Mouse (Mus musculus): ENCODE measurements around the gene Cpne9.

The Cpne9 gene

DNA sequence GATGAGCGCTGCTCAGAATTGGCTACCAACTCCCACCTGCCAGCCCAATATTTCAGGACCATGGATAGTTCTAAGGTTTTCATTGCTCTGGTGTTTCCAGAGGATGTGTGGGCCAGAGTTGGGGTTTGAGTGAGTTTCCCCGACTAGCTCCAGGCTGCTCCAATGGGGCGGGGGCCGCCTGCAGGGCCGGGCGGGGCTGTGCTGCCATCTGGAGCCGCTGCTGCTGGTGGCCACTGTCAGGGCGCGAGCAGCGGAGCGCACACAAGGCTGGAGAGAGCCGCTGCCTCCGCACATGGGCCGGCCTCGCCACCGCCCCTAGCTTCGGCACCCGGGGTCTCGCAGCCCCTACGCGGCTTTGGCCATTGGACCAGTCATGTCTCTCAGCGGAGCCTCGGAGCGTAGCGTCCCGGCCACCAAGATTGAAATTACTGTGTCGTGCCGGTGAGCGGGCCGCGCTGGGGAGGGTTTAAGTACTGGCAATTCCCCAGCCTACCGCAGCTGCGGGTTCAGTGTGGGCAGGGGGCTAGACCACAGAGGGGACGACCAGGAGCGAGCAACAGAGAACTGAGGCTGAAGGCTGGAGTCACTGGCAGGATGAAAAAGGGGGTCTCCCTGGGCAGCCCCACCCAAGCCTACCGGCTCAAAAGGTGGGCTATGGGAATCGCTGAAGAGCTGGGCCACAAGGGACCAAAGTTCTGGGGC lies at the start of gene Cpne9:
Gene Cpne9 (plus strand): TSS at position 207 of the 702 bp plus-strand sequence.
- peak; percentile 85 for DNase-seq (ENCODE audit: low read depth, low spot score)

DNA sequence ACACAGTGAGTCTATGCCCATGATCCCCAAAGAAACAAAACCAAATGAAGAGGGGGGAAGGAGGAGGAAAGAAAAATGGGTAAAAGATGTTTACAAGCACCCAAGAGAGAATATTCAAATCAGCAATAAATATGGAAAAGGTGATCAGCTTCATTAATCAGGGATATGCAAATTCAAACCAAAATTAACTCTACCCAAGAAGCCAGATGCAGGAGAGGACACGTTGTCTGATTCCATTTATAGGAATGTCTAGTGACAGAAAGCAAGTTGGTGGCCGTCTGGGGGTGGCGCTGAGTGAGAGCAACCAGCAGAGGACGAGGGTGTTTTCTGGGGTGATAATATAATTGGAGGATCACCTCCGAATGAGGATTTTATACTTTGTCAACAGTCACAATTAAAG lies 47.0 kb upstream of the Cpne9 start:
- DNase-seq (ENCODE audit: low read depth, low spot score): no peak

DNA sequence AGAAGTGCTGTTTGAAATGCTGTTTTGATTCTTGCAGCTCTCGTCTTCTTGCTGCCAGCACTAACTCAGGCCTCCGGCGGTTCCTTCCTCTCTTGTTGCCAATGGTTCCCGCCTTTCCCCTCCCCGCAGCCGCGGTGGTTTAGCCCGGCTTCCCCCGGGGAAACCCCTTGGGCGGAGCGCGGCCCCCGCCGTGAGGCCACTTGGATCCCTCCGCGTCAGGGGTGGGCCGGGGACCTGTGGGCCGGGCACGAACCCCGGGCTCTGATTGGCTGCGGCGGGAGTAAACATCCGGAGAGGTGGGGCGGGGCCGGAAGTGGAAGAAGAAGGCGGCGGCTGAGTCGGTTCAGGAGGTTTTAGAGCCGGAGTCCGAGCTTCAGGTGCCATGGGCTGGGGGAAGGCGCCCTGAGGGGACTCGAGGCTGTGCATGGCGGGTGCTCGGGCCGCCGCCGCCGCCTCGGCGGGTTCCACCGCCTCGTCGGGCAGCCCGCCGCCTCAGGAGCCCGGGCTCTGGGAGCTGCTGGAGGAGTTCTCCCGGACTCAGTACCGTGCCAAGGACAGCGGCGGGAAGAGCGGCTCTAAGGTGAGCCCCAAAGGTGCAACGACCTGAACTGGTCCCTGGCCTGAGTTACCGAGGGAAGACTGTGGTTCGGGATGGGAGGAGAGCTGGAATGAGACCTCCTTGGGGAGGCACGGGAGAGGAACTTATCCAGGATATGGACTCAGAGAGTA lies 44.4 kb upstream of the Cpne9 start, which contains the start of gene Mtmr14:
Gene Mtmr14 (plus strand): TSS at position 302 of the 729 bp plus-strand sequence.
- DNase-seq (ENCODE audit: low read depth, low spot score): peak; percentile 98

DNA sequence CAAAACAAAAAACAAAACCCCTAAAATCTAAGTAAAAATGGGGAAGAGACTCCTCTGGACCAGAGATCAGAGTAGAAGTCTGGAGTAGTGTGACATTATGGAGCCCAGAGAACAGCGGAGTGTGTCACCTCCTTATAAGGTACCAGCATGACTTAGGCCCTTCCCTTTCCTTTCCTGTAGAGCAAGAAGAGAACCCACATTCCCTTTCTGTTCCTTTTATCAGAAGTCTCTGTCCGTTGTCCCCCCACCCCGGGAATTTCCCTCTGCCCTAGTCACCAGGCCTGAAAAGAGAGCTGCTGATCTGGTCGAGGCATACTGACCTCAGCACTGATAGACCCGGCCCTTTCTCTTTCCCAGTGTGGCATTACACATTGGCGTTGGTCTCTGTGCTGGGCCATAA lies 43.7 kb upstream of the Cpne9 start:
- DNase-seq (ENCODE audit: low read depth, low spot score): no peak

DNA sequence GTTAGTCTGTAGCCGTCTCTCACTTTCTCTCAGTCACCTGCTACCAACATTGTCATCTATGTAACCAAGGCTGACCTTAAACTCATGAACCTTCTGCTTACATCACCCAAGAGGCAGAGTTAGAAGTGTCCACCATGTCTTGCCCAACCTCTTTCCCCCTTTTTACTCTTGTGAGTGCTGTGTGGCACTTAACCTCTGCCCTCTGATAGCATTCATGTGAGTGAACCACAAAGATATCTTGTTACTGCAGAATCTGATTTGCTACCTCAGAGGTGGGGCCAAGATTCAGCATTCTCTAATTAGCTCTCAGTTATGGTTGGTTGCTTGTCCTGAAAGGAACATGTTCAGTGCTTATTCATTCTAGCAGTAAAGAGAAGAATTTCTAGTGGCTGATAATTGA lies 39.4 kb upstream of the Cpne9 start:
- no peak for DNase-seq (ENCODE audit: low read depth, low spot score)

DNA sequence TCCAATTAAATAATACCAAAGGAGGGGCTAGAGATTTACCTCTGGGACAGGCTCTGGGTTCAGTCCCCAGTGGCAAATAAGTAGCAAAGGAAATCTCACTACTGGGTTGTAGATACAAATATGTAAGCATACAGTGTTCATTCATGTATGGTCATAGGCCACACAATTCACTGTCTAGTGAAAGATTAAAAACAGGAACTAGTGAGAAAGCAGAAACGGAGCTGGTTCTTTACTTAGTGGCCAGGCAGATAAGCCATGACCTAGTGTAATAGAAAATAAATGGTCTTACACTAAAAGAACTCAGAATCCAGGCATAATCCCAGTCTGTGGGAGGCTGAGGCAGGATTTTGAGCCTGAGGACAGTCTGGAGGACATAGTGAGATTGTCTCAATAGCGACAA lies 36.5 kb upstream of the Cpne9 start:
- DNase-seq (ENCODE audit: low read depth, low spot score): no peak

DNA sequence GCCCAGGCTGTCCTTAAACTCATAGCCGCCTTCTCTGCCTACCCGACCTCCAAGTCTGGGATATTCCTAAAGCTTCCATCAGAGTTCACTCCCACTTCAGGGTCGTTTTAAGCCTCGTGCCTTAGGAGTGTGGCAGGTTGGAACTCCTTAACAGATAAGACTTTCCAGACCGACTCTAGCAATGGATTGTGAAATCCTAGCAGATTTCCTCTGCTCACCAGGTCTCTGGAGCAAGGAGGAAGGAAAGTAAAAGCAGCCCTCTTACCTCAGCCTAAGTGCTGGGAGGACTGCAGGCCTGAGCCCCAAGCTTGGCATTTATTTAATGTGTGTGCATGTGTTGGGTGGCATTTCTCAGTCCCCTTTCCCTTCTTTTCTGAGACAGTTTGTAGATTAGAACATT lies 31.3 kb upstream of the Cpne9 start:
- DNase-seq (ENCODE audit: low read depth, low spot score): no peak

DNA sequence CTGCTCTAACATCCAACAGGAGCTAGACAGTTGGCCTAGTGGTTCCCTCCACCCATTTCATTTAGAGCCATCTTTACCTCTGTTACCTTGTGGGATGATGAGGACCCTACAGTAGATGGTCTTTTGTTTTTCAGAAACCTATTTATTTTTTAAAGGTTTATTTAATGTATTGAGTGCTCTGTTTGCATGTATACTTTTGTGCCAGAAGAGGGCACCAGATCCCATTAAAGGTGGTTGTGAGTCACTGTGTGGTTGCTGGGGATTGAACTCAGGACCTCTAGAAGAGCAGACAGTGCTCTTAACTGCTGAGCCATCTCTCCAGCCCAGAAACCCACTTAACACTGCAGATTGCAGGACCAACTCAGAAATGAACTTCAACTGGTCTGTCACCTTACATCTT lies 30.2 kb upstream of the Cpne9 start:
- DNase-seq (ENCODE audit: low read depth, low spot score): peak; percentile 34

DNA sequence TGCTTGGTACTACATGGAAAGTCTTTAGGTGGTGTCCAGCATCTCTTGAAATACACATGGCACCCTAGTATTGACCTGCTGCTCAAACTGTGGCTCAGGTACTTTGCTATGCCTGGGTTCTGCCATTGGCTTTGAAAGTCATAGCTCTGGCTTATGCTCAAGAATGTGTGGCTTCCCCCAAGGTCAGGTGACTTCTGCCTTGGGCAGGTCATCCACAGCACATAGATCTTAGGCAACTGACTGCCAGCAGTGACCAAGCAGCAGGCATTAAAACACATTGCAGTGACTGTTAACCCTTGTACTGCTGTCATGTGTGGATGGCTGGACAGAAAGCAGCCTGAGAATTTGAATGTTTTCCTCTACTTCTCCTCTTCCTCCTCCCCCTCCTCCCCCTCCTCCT lies 27.2 kb upstream of the Cpne9 start:
- no peak for DNase-seq (ENCODE audit: low read depth, low spot score)

DNA sequence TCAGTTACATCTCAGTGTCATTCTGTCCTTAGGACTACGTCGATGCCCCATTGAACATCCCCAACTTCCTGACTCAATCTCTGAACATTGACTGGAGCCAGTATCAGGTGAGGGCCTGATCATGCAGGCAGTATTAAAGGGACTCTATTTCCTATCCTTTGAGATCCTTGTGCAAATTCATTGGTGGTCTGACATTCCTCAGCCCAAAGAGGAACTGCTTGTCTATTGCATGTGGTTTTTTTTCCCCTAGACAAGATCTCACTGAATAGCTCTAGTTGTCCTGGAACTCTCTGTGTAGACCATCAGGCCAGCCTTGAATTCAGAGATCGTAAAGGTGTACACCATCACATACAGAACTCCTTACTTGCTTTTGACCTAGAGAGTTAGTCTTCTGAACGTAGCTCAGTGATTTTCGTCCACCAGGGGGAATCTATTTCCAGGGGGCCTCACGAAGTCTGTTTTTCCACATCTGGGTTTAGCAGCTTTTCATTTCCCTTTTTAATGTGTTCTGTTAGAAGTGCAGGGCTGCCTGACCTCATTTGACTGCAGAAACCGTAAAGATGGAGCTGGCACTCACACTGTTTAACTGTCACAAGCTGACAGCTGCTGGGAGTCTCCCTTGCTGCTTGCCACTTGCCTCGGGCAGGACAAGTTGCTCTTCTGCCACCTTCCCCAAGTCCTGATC lies 20.8 kb upstream of the Cpne9 start:
- no peak for DNase-seq (ENCODE audit: low read depth, low spot score)

DNA sequence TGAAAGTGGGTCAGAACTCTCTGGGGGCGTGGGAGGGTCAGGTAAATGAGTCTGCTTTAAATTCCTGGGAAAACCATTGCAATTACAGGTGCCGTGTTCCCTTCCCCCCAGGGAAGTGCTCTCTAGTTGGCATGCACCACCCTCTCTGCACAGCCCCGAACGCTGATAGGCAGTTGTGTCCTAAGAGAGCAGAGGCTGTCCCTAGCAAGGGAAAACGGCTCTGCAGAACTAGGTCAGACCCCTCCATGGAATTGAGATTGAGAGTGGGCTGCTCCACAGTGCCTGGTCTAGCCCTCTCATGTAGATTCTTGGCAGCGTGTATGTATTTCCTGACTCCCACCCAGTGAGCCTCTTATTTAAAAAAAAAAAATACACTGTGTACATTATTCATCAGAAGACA lies 18.6 kb upstream of the Cpne9 start:
- DNase-seq (ENCODE audit: low read depth, low spot score): no peak

DNA sequence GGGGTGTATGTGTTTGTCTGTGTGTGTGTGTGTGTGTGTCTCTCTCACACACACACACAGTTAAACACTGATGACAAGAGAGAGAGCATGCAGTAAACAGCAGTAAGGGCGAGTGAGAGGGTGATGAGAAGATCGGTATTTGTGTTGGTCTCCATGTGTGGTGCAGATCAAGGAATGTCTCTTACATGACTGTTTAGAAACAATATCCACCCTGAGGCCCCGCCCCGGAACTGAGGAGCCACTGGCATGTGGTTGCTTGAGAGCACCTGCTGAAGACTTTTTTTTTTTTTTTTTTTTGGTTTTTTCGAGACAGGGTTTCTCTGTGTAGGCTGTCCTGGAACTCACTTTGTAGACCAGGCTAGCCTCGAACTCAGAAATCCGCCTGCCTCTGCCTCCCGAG lies 17.7 kb upstream of the Cpne9 start:
- no peak for DNase-seq (ENCODE audit: low read depth, low spot score)

DNA sequence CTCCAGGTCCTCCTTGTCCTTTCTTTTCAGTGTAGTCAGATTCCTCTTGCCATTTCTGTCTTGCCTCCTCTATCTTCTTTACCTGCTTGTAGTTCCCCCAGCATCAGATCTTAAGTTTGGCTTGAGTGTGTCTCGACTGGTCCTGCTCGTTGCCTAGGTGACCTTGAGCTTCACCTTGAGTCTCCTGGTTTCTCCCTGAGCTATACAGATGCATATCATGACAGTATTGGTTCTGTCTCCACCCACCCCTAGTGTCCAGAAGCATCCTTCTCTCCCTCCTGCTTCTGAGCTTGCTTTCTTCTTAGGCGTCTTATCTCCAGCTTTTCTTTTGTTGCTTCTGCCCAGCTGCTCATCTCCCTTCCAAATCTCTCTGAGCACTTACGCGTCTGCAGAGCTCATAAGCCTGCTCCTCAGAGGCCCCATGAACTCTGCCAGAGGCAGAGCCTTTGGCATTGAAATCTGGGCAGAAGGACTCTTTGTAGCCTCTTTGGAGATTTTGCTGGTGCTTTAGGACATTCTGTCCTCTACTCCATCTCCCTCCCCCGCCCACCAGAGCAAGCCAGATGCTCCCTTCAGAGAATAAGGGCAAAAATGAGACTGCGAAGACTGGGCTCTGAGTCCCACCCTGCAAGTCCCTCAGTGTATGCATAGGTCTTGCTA lies 15.0 kb upstream of the Cpne9 start:
- DNase-seq (ENCODE audit: low read depth, low spot score): peak; percentile 89

DNA sequence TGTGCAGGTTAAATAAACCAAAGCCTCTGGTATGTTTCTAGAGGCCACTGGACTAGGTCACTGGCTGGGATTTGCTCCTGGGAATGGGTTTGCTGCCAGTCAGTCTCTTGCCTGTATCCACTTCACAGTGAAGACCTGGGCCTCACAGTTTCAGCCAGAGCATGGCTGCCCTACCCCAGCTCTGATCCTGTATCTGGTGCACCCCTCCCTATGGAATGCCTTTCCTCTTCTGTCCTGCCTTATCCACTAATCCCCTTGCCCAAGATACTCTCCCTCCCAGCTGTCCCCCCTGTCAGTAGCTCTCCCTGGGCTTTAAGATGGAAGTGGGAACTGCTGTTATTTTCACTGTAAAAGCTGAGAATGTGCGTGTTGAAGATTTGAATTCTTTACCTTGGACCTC lies 14.1 kb upstream of the Cpne9 start:
- no peak for DNase-seq (ENCODE audit: low read depth, low spot score)

DNA sequence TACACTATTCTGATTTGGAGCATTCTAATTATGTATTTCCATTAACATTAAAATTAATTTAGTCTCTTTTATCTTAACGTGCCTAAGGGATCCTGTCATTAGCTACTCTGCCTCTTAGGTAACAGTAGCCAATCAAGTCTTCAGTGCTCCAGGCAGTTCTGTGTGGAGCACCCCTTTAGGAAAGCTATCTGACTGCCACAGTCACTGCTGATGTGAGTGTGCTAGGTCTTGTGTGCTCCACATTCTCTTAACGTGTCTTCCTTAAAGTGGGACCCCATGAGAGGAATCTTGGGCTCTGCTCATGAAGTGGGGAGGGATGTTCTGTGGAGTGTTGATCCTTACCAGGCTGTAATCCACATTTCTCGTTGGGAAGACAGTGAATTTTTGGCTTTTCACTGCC lies 9.7 kb upstream of the Cpne9 start:
- no peak for DNase-seq (ENCODE audit: low read depth, low spot score)

DNA sequence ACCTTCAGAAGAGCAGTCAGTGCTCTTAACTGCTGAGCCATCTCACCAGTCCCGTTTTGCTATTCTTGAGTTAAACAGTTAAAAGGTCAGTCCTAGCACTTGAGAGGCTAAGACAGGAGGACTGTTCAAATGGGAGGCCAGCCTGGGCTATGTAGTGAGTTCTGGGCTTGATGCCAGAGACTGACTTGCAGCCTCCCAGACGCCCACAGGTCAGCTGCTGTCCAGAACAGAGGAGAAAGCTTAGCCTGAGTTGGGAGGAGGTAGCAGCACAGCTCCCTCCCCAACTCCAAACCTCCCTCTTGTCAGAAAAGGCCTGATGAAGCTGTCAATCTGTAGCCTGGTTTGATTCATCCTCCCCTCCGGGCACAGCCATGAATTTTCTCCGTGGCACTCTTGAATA lies 5.3 kb upstream of the Cpne9 start:
- no peak for DNase-seq (ENCODE audit: low read depth, low spot score)

DNA sequence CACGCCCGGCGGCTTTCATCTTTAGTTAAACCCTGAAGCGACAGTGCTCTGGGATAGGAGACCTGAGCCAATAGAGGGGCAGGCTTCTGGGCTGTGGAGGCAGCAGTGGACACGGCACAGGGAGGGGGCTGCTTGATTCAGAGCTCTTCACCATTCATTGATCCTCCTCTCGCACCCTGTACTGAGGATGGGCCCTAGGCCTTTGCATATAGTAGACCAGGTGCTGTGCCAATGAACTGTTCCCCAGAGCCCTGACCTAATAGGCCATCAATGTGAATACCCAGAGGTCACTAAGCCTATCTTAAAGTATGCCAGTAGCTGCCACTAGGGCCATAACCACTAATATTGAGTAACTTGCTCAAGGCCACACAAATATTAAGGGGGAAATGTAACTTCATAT lies 431 bp upstream of the Cpne9 start:
- no peak for DNase-seq (ENCODE audit: low read depth, low spot score)

DNA sequence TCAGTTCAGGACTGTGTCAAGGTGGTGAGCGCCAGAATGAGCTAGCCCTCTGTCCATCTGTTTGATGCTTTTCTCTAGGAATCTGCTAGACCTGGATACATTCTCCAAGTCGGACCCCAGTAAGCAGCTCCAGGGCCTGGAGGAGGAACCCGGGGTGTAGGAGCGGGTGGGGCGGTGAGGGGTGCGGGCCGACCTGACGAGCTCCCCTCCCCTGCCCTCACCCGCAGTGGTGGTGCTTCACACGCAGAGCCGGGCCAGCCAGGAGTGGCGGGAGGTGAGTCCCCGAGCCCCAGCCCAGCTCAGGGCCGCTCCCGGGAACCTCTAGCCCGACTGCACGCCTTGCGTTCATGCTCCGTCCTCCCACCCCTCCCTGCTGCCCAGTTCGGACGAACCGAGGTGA lies 862 bp downstream of the Cpne9 start:
- no peak for DNase-seq (ENCODE audit: low read depth, low spot score)

DNA sequence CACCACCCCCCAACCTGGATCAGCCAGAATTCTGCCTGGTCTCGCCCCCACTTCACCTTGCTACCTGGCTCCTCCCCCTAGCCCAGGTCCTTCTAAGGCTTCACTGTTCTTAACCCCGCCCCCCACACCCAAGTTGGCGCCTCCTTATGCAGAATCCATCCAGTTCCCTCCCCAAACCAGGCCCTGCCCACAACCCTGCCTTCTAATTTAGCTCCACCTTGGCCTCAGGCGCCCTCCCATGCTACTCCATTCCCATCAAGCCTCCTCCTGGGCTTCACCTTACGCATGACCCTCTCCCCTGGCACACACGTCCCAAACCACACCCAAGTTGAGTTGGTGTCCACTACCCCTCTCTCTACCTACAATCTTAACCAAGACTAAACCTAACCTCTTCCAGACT lies 1.4 kb downstream of the Cpne9 start:
- DNase-seq (ENCODE audit: low read depth, low spot score): peak; percentile 95

DNA sequence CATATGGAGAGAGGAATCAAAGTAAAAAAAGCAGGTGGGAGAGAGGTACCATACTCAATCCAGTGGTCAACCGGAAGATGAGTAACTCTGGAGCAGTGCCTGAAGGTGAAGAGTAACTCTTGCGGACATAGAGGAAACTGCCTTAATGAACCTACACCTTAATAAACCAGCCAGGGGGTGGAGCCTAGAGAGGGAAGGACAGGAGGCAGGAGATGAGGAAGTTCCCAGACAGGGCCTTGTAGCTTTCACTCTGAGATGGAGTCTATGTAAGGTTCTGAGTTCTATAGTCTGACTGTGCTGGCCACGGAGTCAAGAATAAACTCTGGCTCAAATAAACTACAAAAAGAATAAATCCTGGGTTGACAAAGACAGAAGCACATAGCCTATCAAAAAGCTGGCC lies 2.8 kb downstream of the Cpne9 start:
- DNase-seq (ENCODE audit: low read depth, low spot score): no peak

DNA sequence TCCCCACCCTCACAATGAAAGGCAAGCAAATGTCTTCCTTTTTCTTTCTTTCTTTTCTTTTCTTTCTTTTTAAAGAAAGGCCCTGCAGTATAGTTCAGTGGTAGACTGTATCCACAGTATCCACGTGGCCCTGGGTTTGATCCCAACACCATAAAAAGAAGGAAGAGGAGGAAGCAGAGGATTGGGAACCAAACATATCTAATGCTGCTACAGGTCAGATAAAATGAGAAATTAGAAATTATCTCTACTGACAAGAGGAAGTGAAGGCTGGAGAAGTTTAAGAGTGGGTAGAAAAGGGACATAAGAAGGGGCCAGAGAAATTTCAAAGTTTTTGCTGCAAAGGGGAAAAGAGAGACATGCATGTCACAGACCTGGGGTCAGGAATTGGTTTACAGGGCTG lies 4.2 kb downstream of the Cpne9 start:
- no peak for DNase-seq (ENCODE audit: low read depth, low spot score)

DNA sequence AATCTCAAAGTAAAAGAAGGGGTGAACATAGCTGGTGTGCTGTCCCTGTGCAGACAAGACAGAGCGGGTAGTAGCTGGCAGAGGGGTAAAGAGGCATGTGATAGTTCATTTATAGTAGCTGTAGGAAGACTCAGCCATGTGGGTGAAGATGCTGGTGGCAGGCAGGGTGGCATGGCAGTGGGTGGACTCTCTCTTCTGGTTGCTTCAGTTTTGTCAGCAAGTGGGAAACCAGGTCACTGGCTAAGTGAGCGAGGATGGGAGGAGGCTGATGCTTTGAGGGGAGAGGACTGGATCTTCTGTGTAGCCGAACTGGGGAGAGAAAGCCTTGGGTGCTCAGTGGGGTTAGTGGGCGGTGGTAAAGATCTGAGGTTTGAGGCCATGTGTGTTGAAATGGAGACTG lies 5.1 kb downstream of the Cpne9 start:
- no peak for DNase-seq (ENCODE audit: low read depth, low spot score)

All from ES-CJ7 (cell line).